Mouse (Mus musculus) myocyte (in vitro differentiated cells): ENCODE measurements at regions not wholly inside any gene's neighbourhood (a gene's known extent, or its start where the extent isn't known, plus 50 kb on each side); places are given as distances from the start of the nearest gene placed in this dataset.

Experiments
- H3K27me3 ChIP-seq: one replicate; pipeline ENCODE4 v1.6.1; 2011; ENCODE audit not compliant: control insufficient read depth, insufficient read depth, insufficient read length
- H3K36me3 ChIP-seq: one replicate; pipeline ENCODE4 v1.6.1; 2011; ENCODE audit not compliant: control insufficient read depth, insufficient read depth
- H3K4me2 ChIP-seq: one replicate; pipeline ENCODE4 v1.6.1; 2011; ENCODE audit warnings: low read depth, control low read depth
- H3K4me3 ChIP-seq: one replicate; pipeline ENCODE4 v1.5.1; 2011; ENCODE audit warnings: mild to moderate bottlenecking, control low read depth, moderate library complexity
- H3K79me2 ChIP-seq: one replicate; pipeline ENCODE4 v1.6.1; 2011; ENCODE audit not compliant: control insufficient read depth, insufficient read depth
- H3ac ChIP-seq: one replicate; pipeline ENCODE4 v1.6.1; 2011; ENCODE audit not compliant: control insufficient read depth, insufficient read length
- CEBPB ChIP-seq: IDR thresholded peaks from 2 replicates; pipeline ENCODE4 v1.6.1; 2011; ENCODE audit warnings: mild to moderate bottlenecking, moderate library complexity; ENCODE audit not compliant: poor library complexity, insufficient read depth, severe bottlenecking
- E2F4 ChIP-seq: IDR thresholded peaks from one replicate; pipeline ENCODE4 v1.6.1; 2011; ENCODE audit warnings: mild to moderate bottlenecking, control low read depth, moderate library complexity; ENCODE audit not compliant: insufficient read depth
- MAX ChIP-seq: IDR thresholded peaks from one replicate; pipeline ENCODE4 v1.6.1; 2011; ENCODE audit warnings: low read depth, mild to moderate bottlenecking, control low read depth
- MYOD1 ChIP-seq, 3 experiments: IDR thresholded peaks; one replicate each; pipeline ENCODE4 v1.6.1; 2011; ENCODE audit warnings: control low read depth in 2 of 3, low read depth in 2 of 3, mild to moderate bottlenecking in 2 of 3, moderate library complexity in 1 of 3; ENCODE audit not compliant: insufficient read length in 2 of 3, control insufficient read depth in 1 of 3
- MYOG ChIP-seq, 3 experiments: IDR thresholded peaks; one replicate each; pipeline ENCODE4 v1.6.1; 2011; ENCODE audit warnings: control low read depth in 2 of 3, low read depth in 2 of 3, mild to moderate bottlenecking in 2 of 3; ENCODE audit not compliant: insufficient read length in 2 of 3, control insufficient read depth in 1 of 3, insufficient read depth in 1 of 3
- POLR2A ChIP-seq: IDR thresholded peaks from one replicate; pipeline ENCODE4 v1.6.1; 2011; ENCODE audit warnings: low read depth, mild to moderate bottlenecking, control low read depth, moderate library complexity; ENCODE audit not compliant: insufficient read length
- POLR2AphosphoS2 ChIP-seq: IDR thresholded peaks from one replicate; pipeline ENCODE4 v1.6.1; 2011; ENCODE audit warnings: low read depth, control low read depth; ENCODE audit not compliant: insufficient read length
- REST ChIP-seq: IDR thresholded peaks from one replicate; pipeline ENCODE4 v1.6.1; 2011; ENCODE audit warnings: mild to moderate bottlenecking, control low read depth, moderate library complexity; ENCODE audit not compliant: insufficient read depth, insufficient read length
- SRF ChIP-seq: IDR thresholded peaks from one replicate; pipeline ENCODE4 v1.6.1; 2011; ENCODE audit warnings: low read depth; ENCODE audit not compliant: control insufficient read depth, insufficient read length
- TCF12 ChIP-seq: IDR thresholded peaks from one replicate; pipeline ENCODE4 v1.6.1; 2011; ENCODE audit warnings: mild to moderate bottlenecking, control low read depth; ENCODE audit not compliant: poor library complexity, insufficient read depth, severe bottlenecking
- TCF3 ChIP-seq: IDR thresholded peaks from one replicate; pipeline ENCODE4 v1.6.1; 2011; ENCODE audit warnings: low read depth, control low read depth; ENCODE audit not compliant: insufficient read length
- USF1 ChIP-seq: IDR thresholded peaks from one replicate; pipeline ENCODE4 v1.6.1; 2011; ENCODE audit warnings: low read depth, mild to moderate bottlenecking, control low read depth, moderate library complexity

GRCm38 (mm10) chr13:78679255-78679895, 479.8 kb upstream of the Nr2f1 start:
- Histone ChIP-seq H3K36me3 (no peaks in the 10 kb centered on the region), H3K79me2 (no peaks in the 10 kb centered on the region), H3K4me2 (peak overlapping the region; percentile 53), H3K4me3 (no peak overlapping the region), H3ac (no peak overlapping the region), H3K27me3 (no peaks in the 10 kb centered on the region)
- no peak for TF ChIP-seq TCF12
- no peak for TF ChIP-seq MYOD1 (IDR thresholded peaks at IDR 0.05; ENCODE audit: control insufficient read depth in 1 of 3, insufficient read length in 2 of 3, low read depth in 2 of 3)
- 0 out of 2 replicates have a peak, but pooled peaks have one; percentile 57 for TF ChIP-seq CEBPB
- no peak for TF ChIP-seq USF1

GRCm38 (mm10) chr13:78678241-78678640, 478.7 kb upstream of the Nr2f1 start:
- Histone ChIP-seq H3K36me3 (no peaks in the 10 kb centered on the region), H3ac (no peak overlapping the region), H3K4me3 (no peak overlapping the region), H3K4me2 (no peak overlapping the region), H3K79me2 (no peaks in the 10 kb centered on the region), H3K27me3 (no peaks in the 10 kb centered on the region)
- TF ChIP-seq MYOG (IDR thresholded peaks at IDR 0.05; ENCODE audit: control insufficient read depth in 1 of 3, insufficient read depth in 1 of 3, insufficient read length in 2 of 3, low read depth in 2 of 3) (no peak), POLR2AphosphoS2 (no peak), REST (no peak), TCF12 (no peak), E2F4 (no peak), CEBPB (no peak), TCF3 (no peak), POLR2A (no peak), USF1 (no peak), SRF (no peak), MYOD1 (IDR thresholded peaks at IDR 0.05; ENCODE audit: control insufficient read depth in 1 of 3, insufficient read length in 2 of 3, low read depth in 2 of 3) (no peak), MAX (no peak)

- Histone ChIP-seq H3ac (no peak overlapping the region), H3K4me3 (no peak overlapping the region), H3K79me2 (no peaks in the 10 kb centered on the region), H3K36me3 (no peaks in the 10 kb centered on the region), H3K4me2 (no peak overlapping the region), H3K27me3 (no peaks in the 10 kb centered on the region)
- no peak for TF ChIP-seq CEBPB
- no peak for TF ChIP-seq E2F4
- no peak for TF ChIP-seq MYOG (IDR thresholded peaks at IDR 0.05; ENCODE audit: control insufficient read depth in 1 of 3, insufficient read depth in 1 of 3, insufficient read length in 2 of 3, low read depth in 2 of 3)
- TF ChIP-seq SRF, result no peak
- TF ChIP-seq MYOD1 (IDR thresholded peaks at IDR 0.05; ENCODE audit: control insufficient read depth in 1 of 3, insufficient read length in 2 of 3, low read depth in 2 of 3), result no peak
- no peak for TF ChIP-seq REST
- no peak for TF ChIP-seq MAX
- no peak for TF ChIP-seq POLR2AphosphoS2
- TF ChIP-seq TCF3, result no peak
- TF ChIP-seq USF1, result no peak
- TF ChIP-seq POLR2A, result no peak
- TF ChIP-seq TCF12, result no peak
Observed at GRCm38 (mm10) chr13:78658285-78658684, 458.7 kb upstream of the Nr2f1 start.

- H3K27me3 ChIP-seq, result no peaks in the 10 kb centered on the region
- TF ChIP-seq MYOD1 (IDR thresholded peaks at IDR 0.05; ENCODE audit: control insufficient read depth in 1 of 3, insufficient read length in 2 of 3, low read depth in 2 of 3) (no peak), POLR2AphosphoS2 (no peak), MAX (no peak), USF1 (no peak), POLR2A (no peak), TCF12 (no peak), E2F4 (no peak), MYOG (IDR thresholded peaks at IDR 0.05; ENCODE audit: control insufficient read depth in 1 of 3, insufficient read depth in 1 of 3, insufficient read length in 2 of 3, low read depth in 2 of 3) (no peak), REST (no peak), SRF (no peak), CEBPB (no peak)
- no peak overlapping the region for H3K4me2 ChIP-seq
- no peak overlapping the region for H3ac ChIP-seq
- no peak overlapping the region for H3K4me3 ChIP-seq
- no peaks in the 10 kb centered on the region for H3K79me2 ChIP-seq
- H3K36me3 ChIP-seq, result no peaks in the 10 kb centered on the region
Observed at GRCm38 (mm10) chr13:78656766-78657165, 457.2 kb upstream of the Nr2f1 start.

GRCm38 (mm10) chr13:78656196-78656595, 456.6 kb upstream of the Nr2f1 start:
- Histone ChIP-seq H3K79me2 (no peaks in the 10 kb centered on the region), H3K4me2 (no peak overlapping the region), H3K27me3 (no peaks in the 10 kb centered on the region), H3K36me3 (no peaks in the 10 kb centered on the region), H3K4me3 (no peak overlapping the region), H3ac (no peak overlapping the region)
- TF ChIP-seq TCF12 (no peak), MYOG (IDR thresholded peaks at IDR 0.05; ENCODE audit: control insufficient read depth in 1 of 3, insufficient read depth in 1 of 3, insufficient read length in 2 of 3, low read depth in 2 of 3) (no peak), USF1 (no peak), E2F4 (no peak), CEBPB (no peak), MAX (no peak), REST (no peak), TCF3 (no peak)
